Mouse (Mus musculus) erythroblast, embryonic 14.5 days (primary cell): ENCODE measurements around the gene Hao1.

Experiments used
- GATA1 ChIP-seq: IDR thresholded peaks from 2 replicates; pipeline ENCODE4 v1.6.1; 2012; ENCODE audit warnings: low read length, inconsistent platforms, mixed read lengths
- TAL1 ChIP-seq: IDR thresholded peaks from 3 replicates; pipeline ENCODE4 v1.6.1; 2012; ENCODE audit warnings: low read length, inconsistent platforms, mixed read lengths

DNA sequence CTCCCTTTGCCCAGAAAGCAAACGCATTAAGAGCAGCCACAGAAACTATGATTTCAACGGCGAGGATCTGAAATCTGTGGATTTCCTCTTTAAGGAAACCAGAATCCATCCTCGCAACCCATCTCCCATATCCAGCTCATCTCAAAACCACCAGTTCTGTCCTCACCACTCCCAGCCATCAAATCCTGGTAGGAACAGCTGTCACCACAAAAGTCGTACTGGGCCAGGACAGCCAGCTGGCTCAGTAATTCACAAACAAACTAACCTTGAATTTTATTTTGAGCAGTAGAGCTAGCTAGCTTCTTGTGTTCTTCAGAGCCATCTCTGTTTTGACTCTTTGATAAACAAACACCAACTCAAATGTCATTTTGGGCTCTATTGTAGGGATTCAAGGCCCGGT lies 73.0 kb downstream of the Hao1 start:
- TF ChIP-seq GATA1 (no peak), TAL1 (no peak)
